Mouse (Mus musculus): ENCODE data around the gene Kcnt1.
A peak's percentile ranks its signal among the peaks of the same experiment; 100 is the strongest.

Gene Kcnt1

GRCm38 (mm10) chr2:25842758-25843157, 20.8 kb upstream of the Kcnt1 start:
- H3K9me3 ChIP-seq (ENCODE audit: low read length), result no peaks in the 10 kb centered on the region
- no peaks in the 10 kb centered on the region for H3K36me3 ChIP-seq (ENCODE audit: insufficient read depth, low read length)
- H3K4me3 ChIP-seq (replicated peaks; ENCODE audit: low read length), result no peak overlapping the region
- TF ChIP-seq POU5F1 (IDR thresholded peaks at IDR 0.05; ENCODE audit: borderline replicate concordance, low read length), result no peak
- no peak for TF ChIP-seq NANOG (IDR thresholded peaks at IDR 0.05; ENCODE audit: borderline replicate concordance, low read length)
- no peak for TF ChIP-seq CTCF (conservative IDR thresholded peaks at IDR 0.05; ENCODE audit: low read length)
- peaks cover 12% of the 10 kb centered on the region for H3K27me3 ChIP-seq (ENCODE audit: insufficient read depth, low read length)
- peaks cover 9% of the 10 kb centered on the region for H3K4me1 ChIP-seq (replicated peaks; ENCODE audit: low read depth, low read length)

- Histone ChIP-seq H3K4me3 (replicated peaks; ENCODE audit: low read length) (no peak overlapping the region), H3K9me3 (ENCODE audit: low read length) (no peaks in the 10 kb centered on the region), H3K36me3 (ENCODE audit: insufficient read depth, low read length) (no peaks in the 10 kb centered on the region), H3K4me1 (replicated peaks; ENCODE audit: low read depth, low read length) (peaks cover 9% of the 10 kb centered on the region), H3K27me3 (ENCODE audit: insufficient read depth, low read length) (peaks cover 24% of the 10 kb centered on the region)
- no peak for TF ChIP-seq NANOG (IDR thresholded peaks at IDR 0.05; ENCODE audit: borderline replicate concordance, low read length)
- TF ChIP-seq CTCF (conservative IDR thresholded peaks at IDR 0.05; ENCODE audit: low read length), result no peak
- TF ChIP-seq POU5F1 (IDR thresholded peaks at IDR 0.05; ENCODE audit: borderline replicate concordance, low read length), result no peak
Observed at GRCm38 (mm10) chr2:25844097-25844496, 19.4 kb upstream of the Kcnt1 start.

DNA sequence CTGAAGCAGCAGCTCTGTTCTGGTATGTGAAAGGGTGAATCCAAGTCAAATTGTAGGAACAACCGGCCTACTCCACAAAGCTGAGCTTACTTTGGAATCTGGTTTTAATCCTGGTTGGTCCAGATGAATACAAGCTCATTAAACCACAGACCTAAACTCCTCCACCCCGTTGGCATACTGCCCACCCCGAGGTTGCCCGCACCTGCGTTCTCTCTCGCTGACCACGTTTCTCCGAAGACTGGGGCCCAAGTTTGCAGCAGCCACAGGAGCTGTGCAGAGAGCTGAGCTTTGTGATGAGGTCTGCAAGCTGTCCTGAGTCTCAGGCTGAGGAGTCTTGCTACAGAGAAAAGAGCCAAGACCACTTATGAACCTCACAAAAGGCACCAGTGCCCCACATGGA, 17.0 kb upstream of the Kcnt1 start:
- peaks cover 29% of the 10 kb centered on the region for H3K27me3 ChIP-seq (ENCODE audit: insufficient read depth, low read length)
- H3K9me3 ChIP-seq (ENCODE audit: low read length), result no peaks in the 10 kb centered on the region
- no peak overlapping the region for H3K4me3 ChIP-seq (replicated peaks; ENCODE audit: low read length)
- no peaks in the 10 kb centered on the region for H3K36me3 ChIP-seq (ENCODE audit: insufficient read depth, low read length)
- TF ChIP-seq NANOG (IDR thresholded peaks at IDR 0.05; ENCODE audit: borderline replicate concordance, low read length) (no peak), POU5F1 (IDR thresholded peaks at IDR 0.05; ENCODE audit: borderline replicate concordance, low read length) (no peak), CTCF (conservative IDR thresholded peaks at IDR 0.05; ENCODE audit: low read length) (no peak)
- peaks cover 9% of the 10 kb centered on the region for H3K4me1 ChIP-seq (replicated peaks; ENCODE audit: low read depth, low read length)

GRCm38 (mm10) chr2:25847226-25847625, 16.3 kb upstream of the Kcnt1 start, which contains the start of gene Sohlh1:
Gene Sohlh1, minus strand, starts transcription at chr2:25847248.
- Histone ChIP-seq H3K4me3 (replicated peaks; ENCODE audit: low read length) (no peak within 1 kb of the TSS), H3K4me1 (replicated peaks; ENCODE audit: low read depth, low read length) (peaks cover 9% of the 10 kb centered on the region), H3K27me3 (ENCODE audit: insufficient read depth, low read length) (peaks cover 29% of the 10 kb centered on the region), H3K36me3 (ENCODE audit: insufficient read depth, low read length) (no peaks in the 10 kb centered on the region), H3K9me3 (ENCODE audit: low read length) (no peaks in the 10 kb centered on the region)
- TF ChIP-seq CTCF (conservative IDR thresholded peaks at IDR 0.05; ENCODE audit: low read length) (no peak), NANOG (IDR thresholded peaks at IDR 0.05; ENCODE audit: borderline replicate concordance, low read length) (no peak), POU5F1 (IDR thresholded peaks at IDR 0.05; ENCODE audit: borderline replicate concordance, low read length) (no peak)

- peaks cover 9% of the 10 kb centered on the region for H3K4me1 ChIP-seq (replicated peaks; ENCODE audit: low read depth, low read length)
- H3K36me3 ChIP-seq (ENCODE audit: insufficient read depth, low read length), result no peaks in the 10 kb centered on the region
- no peaks in the 10 kb centered on the region for H3K9me3 ChIP-seq (ENCODE audit: low read length)
- no peak overlapping the region for H3K4me3 ChIP-seq (replicated peaks; ENCODE audit: low read length)
- TF ChIP-seq NANOG (IDR thresholded peaks at IDR 0.05; ENCODE audit: borderline replicate concordance, low read length) (no peak), CTCF (conservative IDR thresholded peaks at IDR 0.05; ENCODE audit: low read length) (peak; percentile 75)
- peaks cover 29% of the 10 kb centered on the region for H3K27me3 ChIP-seq (ENCODE audit: insufficient read depth, low read length)
Observed at GRCm38 (mm10) chr2:25850330-25850729, 13.2 kb upstream of the Kcnt1 start.

DNA sequence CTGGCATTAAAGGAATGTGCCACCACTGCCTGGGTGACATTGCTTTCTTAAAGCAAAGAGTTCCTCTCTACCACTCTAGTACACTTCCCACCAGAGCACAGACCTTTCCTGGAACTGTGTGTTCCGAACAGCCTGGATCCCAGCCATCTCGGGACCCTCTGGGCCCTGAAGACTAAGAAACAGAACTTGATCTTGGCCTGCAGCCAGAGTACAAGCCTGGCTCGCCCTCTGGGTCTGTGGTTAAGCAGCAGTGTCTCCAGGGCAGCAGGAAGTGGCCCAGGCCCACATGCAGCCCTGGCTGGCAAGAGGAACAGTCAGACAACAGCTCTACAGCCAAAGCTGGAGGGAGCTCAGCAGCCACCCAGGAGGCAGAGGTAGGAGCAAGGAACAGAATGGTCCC, 10.9 kb upstream of the Kcnt1 start:
- no peaks in the 10 kb centered on the region; the same call in 1 of the 2 replicates for H3K4me1 ChIP-seq (replicated peaks; ENCODE audit: low read depth, low read length)
- peaks cover 3% of the 10 kb centered on the region; the same call in 1 of the 2 replicates for H3K9me3 ChIP-seq (ENCODE audit: low read length)
- peaks cover 18% of the 10 kb centered on the region for H3K27me3 ChIP-seq (ENCODE audit: insufficient read depth, low read length)
- H3K4me3 ChIP-seq (replicated peaks; ENCODE audit: low read length), result no peak overlapping the region
- H3K36me3 ChIP-seq (ENCODE audit: insufficient read depth, low read length), result no peaks in the 10 kb centered on the region
- no peak for TF ChIP-seq CTCF (conservative IDR thresholded peaks at IDR 0.05; ENCODE audit: low read length)
- no peak for TF ChIP-seq NANOG (IDR thresholded peaks at IDR 0.05; ENCODE audit: borderline replicate concordance, low read length)
- no peak for TF ChIP-seq POU5F1 (IDR thresholded peaks at IDR 0.05; ENCODE audit: borderline replicate concordance, low read length)

GRCm38 (mm10) chr2:25853998-25854397, 9.5 kb upstream of the Kcnt1 start:
- no peaks in the 10 kb centered on the region for H3K36me3 ChIP-seq (ENCODE audit: insufficient read depth, low read length)
- H3K9me3 ChIP-seq (ENCODE audit: low read length), result peaks cover 3% of the 10 kb centered on the region; the same call in 1 of the 2 replicates
- H3K27me3 ChIP-seq (ENCODE audit: insufficient read depth, low read length), result peaks cover 6% of the 10 kb centered on the region; the same call in 1 of the 2 replicates
- H3K4me3 ChIP-seq (replicated peaks; ENCODE audit: low read length), result no peak overlapping the region
- H3K4me1 ChIP-seq (replicated peaks; ENCODE audit: low read depth, low read length), result no peaks in the 10 kb centered on the region; the same call in 1 of the 2 replicates
- TF ChIP-seq POU5F1 (IDR thresholded peaks at IDR 0.05; ENCODE audit: borderline replicate concordance, low read length), result no peak
- no peak for TF ChIP-seq NANOG (IDR thresholded peaks at IDR 0.05; ENCODE audit: borderline replicate concordance, low read length)
- no peak for TF ChIP-seq CTCF (conservative IDR thresholded peaks at IDR 0.05; ENCODE audit: low read length)

DNA sequence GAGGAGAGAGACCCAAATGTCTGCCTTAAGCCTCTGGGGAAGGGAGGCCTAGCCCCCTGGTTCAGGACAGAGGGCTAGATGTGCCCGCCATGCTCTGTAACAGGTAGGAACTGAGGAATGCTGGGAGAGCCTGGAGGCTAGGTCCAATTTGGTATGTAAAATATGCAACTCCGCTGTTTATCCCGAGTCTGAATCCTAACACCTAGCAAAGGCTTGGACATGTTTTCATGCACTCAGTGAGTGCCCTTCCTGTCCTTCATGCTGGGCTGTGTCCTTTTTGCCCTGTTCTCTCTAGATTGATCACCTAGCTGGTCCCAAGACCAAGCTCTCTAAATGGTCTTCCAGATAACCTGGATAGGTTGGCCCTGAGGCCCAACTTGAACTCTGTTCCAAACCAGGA, 3.6 kb upstream of the Kcnt1 start:
- H3K27me3 ChIP-seq (ENCODE audit: insufficient read depth, low read length), result peaks cover 28% of the 10 kb centered on the region
- H3K4me1 ChIP-seq (replicated peaks; ENCODE audit: low read depth, low read length), result peaks cover 13% of the 10 kb centered on the region
- no peaks in the 10 kb centered on the region for H3K36me3 ChIP-seq (ENCODE audit: insufficient read depth, low read length)
- TF ChIP-seq CTCF (conservative IDR thresholded peaks at IDR 0.05; ENCODE audit: low read length), result no peak
- no peak for TF ChIP-seq POU5F1 (IDR thresholded peaks at IDR 0.05; ENCODE audit: borderline replicate concordance, low read length)
- no peak for TF ChIP-seq NANOG (IDR thresholded peaks at IDR 0.05; ENCODE audit: borderline replicate concordance, low read length)
- no peak overlapping the region for H3K4me3 ChIP-seq (replicated peaks; ENCODE audit: low read length)
- H3K9me3 ChIP-seq (ENCODE audit: low read length), result peaks cover 3% of the 10 kb centered on the region; the same call in 1 of the 2 replicates

GRCm38 (mm10) chr2:25862038-25862437, 1.5 kb upstream of the Kcnt1 start:
- Histone ChIP-seq H3K4me3 (replicated peaks; ENCODE audit: low read length) (no peak overlapping the region), H3K4me1 (replicated peaks; ENCODE audit: low read depth, low read length) (peaks cover 13% of the 10 kb centered on the region), H3K36me3 (ENCODE audit: insufficient read depth, low read length) (no peaks in the 10 kb centered on the region), H3K9me3 (ENCODE audit: low read length) (peaks cover 3% of the 10 kb centered on the region; the same call in 1 of the 2 replicates), H3K27me3 (ENCODE audit: insufficient read depth, low read length) (peaks cover 49% of the 10 kb centered on the region)
- TF ChIP-seq CTCF (conservative IDR thresholded peaks at IDR 0.05; ENCODE audit: low read length) (no peak), NANOG (IDR thresholded peaks at IDR 0.05; ENCODE audit: borderline replicate concordance, low read length) (no peak), POU5F1 (IDR thresholded peaks at IDR 0.05; ENCODE audit: borderline replicate concordance, low read length) (no peak)
